Mouse (Mus musculus): Measurements from ENCODE around the gene Gm13762.
"Not testable (repeated sequence)": the region's sequence is repeated elsewhere in the genome, so short reads cannot be mapped to it uniquely, and the experiment has no call there.

Gene Gm13762

GRCm38 (mm10) chr2:88980181-88980580 is at the start of gene Gm13762:
TSS of gene Gm13762 (minus strand) at chr2:88980281.
- no peak for DNase-seq (ENCODE audit: low read depth, low spot score)

- not testable (repeated sequence) for DNase-seq (ENCODE audit: low read depth, low spot score)
Observed at GRCm38 (mm10) chr2:89021436-89021835, 41.4 kb upstream of the Gm13762 start.

- no peak for DNase-seq (ENCODE audit: low read depth, low spot score)
Observed at GRCm38 (mm10) chr2:89018240-89018639, 38.2 kb upstream of the Gm13762 start, which contains the start of gene Olfr1216. TSS of gene Olfr1216 (minus strand) at chr2:89018340.

GRCm38 (mm10) chr2:89006873-89007272 is 26.8 kb upstream of the Gm13762 start, which contains the start of gene Olfr1215:
TSS of gene Olfr1215 (minus strand) at chr2:89006973.
- DNase-seq (ENCODE audit: low read depth, low spot score): no peak

GRCm38 (mm10) chr2:88992553-88992952 is 12.5 kb upstream of the Gm13762 start, which contains the start of gene Olfr1214:
TSS of gene Olfr1214 (minus strand) at chr2:88992653.
- no peak for DNase-seq (ENCODE audit: low read depth, low spot score)

GRCm38 (mm10) chr2:88953669-88954068 is 26.4 kb downstream of the Gm13762 start, which contains the start of gene Olfr1212:
TSS of gene Olfr1212 (plus strand) at chr2:88953969.
- no peak for DNase-seq (ENCODE audit: low read depth, low spot score)

GRCm38 (mm10) chr2:88938011-88938410 is 42.1 kb downstream of the Gm13762 start, which contains the start of gene Olfr1211:
TSS of gene Olfr1211 (minus strand) at chr2:88938111.
- DNase-seq (ENCODE audit: low read depth, low spot score): no peak

All from skeletal muscle tissue, adult 2 months (tissue).